Mouse (Mus musculus): ENCODE results near the gene Necap2. TPM values are rescaled to one million over a fixed set of nuclear protein-coding genes. Genes with fewer than 3 reads are reported as not detected.
A peak's percentile ranks its signal among the peaks of the same experiment; 100 is the strongest.

Necap2 gene
- 88.7 and 92.3 TPM in 2 replicates for polyA plus RNA-seq (2015; fragmentation: Nextera tagmentation; extraction: Ambion mirVana)

DNA sequence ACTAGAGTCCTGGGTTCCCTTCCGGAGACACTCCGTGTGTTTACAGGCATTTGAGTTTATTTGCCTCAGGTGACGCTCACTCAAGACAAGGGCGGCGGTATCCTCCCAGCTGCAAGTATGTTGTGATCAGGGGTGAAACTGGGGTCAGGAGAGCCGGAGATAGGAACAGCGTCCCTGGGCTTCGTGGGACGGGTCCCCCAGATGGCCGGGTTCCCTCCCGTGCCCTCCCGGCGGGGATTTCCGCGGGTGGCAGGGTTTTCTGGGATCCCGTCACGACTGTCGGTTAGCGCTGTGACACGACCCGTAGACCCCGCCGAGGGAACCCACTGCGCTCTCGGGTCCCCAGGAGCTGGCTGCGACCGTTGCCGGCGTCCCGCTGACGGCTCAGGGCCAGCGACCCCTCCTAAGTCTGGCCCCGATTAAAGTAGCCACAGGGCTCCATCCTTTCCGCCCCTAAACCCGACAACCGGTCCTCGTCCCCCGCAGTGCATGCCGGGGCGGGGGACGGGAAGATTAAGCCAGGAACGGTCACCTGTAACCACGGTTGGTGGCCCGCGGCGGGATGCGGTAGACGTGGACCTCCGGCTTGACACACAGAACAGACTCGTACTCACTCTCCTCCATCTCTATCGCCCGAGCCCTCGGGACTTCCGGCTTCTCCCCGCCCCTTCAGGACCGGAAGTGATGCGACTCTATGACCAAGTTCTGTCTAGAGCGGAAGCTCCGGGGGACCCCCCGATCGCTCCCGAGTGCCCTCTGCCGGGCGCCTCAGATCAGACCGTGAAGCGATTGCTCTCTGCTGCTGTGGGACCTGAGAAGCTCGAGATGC is at the start of gene Necap2:
Gene Necap2 (minus strand): TSS at position 677 of the 829 bp plus-strand sequence.
- Histone ChIP-seq H3K9me3 (peaks cover 3% of the 10 kb centered on the region; the same call in 1 of the 2 replicates), H3K27ac (peak within 1 kb of the TSS; percentile 15; the same call in 1 of the 2 replicates)
- peak; percentile 91 for ATAC-seq (ENCODE audit: low FRiP score, low read depth)

DNA sequence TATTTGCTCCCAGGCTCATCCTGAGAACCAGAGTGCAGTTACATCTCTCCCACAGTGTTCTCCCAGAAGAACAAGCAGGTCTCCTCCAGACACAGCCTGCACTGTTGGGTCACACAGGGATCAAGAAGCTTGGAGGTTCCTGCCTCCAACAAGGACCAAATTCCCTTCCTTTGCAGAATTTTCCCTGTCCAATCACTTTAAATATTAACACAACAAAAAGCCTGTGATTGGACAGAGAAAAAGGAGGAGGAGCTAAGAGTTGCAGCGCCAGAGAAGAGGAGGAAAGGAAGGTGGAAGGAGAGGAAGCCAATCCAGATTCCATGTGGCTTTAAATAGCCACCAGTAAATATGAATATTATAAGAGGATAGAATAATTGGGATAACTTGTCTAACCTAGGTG is 44.9 kb upstream of the Necap2 start:
- no peaks in the 10 kb centered on the region for H3K9me3 ChIP-seq
- no peaks in the 10 kb centered on the region for H3K27me3 ChIP-seq
- H3K4me1 ChIP-seq = peaks cover 12% of the 10 kb centered on the region
- peaks cover 18% of the 10 kb centered on the region for H3K36me3 ChIP-seq
- no peak overlapping the region; the same call in 1 of the 2 replicates for H3K27ac ChIP-seq
- no peak overlapping the region for H3K4me2 ChIP-seq (replicated peaks)
- no peak overlapping the region for H3K9ac ChIP-seq
- WGBS = 29% methylated on average over 1 of the region's 1 CpGs
- no peak for ATAC-seq (ENCODE audit: low FRiP score, low read depth)
- no peak overlapping the region for H3K4me3 ChIP-seq

More for the DNA sequence above, at the start of gene Necap2:
- H3K4me1 ChIP-seq = peaks cover 21% of the 10 kb centered on the region
- peaks cover 31% of the 10 kb centered on the region for H3K36me3 ChIP-seq
- H3K4me3 ChIP-seq = peak within 1 kb of the TSS; percentile 95
- WGBS = under 1% methylated on average over 67 of the region's 67 CpGs
- peak within 1 kb of the TSS; percentile 97 for H3K9ac ChIP-seq
- peak within 1 kb of the TSS; percentile 97 for H3K4me2 ChIP-seq (replicated peaks)
- no peaks in the 10 kb centered on the region for H3K27me3 ChIP-seq

DNA sequence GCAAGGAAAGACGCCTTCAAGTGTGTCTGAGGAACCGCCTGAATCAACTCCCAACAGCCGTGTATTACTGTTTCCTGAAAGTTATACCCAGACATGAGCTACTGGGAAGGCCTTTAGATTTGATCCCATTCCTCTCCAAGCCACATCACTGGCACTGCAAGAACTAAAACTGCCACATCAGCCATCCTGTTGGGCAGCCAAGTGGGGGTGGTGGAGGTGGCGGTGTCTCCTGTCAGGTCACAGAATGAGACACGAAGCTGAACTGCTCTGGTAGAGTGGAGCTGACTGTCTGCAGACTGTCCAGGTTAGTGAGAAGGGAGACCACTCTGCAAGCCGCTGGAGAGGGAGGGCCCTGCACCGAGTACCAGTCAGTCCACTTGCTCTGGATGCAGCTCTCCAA is 44.5 kb upstream of the Necap2 start:
- no peak overlapping the region for H3K4me3 ChIP-seq
- no peaks in the 10 kb centered on the region for H3K9me3 ChIP-seq
- H3K4me2 ChIP-seq (replicated peaks) = no peak overlapping the region
- H3K36me3 ChIP-seq = peaks cover 22% of the 10 kb centered on the region
- no peaks in the 10 kb centered on the region for H3K27me3 ChIP-seq
- no peak overlapping the region for H3K9ac ChIP-seq
- H3K4me1 ChIP-seq = peaks cover 12% of the 10 kb centered on the region
- no peak for ATAC-seq (ENCODE audit: low FRiP score, low read depth)
- H3K27ac ChIP-seq = no peak overlapping the region; the same call in 1 of the 2 replicates
- 80% methylated on average over 7 of the region's 7 CpGs for WGBS

DNA sequence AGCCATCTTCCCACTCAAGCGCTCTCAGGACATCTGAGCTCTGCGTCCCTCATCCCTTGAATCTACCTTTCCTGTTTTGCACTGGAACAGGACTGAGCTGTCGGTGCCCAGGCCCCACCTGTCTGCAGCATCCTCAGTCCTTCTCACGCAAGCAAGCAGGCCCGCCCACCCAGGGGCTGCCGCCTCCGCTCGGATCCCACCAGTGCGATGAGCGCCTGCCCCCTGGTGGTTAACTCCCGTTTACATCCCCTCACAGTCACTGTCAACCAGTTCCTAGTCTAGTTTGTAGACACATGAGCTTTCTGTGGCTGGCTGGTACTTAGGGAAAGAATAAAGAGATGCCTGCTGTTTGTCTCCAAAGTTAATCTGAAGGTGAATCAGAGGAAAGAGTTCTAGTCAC is 42.5 kb upstream of the Necap2 start:
- Histone ChIP-seq H3K9ac (no peak overlapping the region), H3K4me1 (peaks cover 10% of the 10 kb centered on the region), H3K4me3 (no peak overlapping the region), H3K27me3 (no peaks in the 10 kb centered on the region), H3K27ac (no peak overlapping the region), H3K4me2 (replicated peaks) (no peak overlapping the region), H3K36me3 (peaks cover 37% of the 10 kb centered on the region), H3K9me3 (no peaks in the 10 kb centered on the region)
- WGBS = 29% methylated on average over 11 of the region's 11 CpGs
- peak; percentile 55; the same call in 1 of the 2 replicates for ATAC-seq (ENCODE audit: low FRiP score, low read depth)

DNA sequence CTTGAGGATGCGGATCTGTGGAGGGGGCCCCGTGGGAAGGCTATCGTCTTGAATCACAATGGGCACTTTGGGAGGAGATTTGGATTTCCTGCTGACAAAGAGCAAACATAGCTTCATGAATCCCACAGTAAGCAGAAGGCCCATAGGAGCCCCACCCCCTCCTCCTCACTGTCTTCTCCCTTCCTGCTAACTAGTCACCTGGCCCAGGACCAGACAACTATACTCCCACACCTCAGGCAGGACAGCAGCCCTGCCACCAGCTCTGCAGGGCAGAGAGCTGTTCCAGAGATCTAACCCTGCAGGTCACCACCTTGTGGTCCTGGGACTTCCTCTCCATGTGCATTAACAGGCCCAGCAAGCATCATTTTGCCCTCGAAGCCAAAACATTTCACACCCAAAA is 40.5 kb upstream of the Necap2 start:
- Histone ChIP-seq H3K27ac (no peak overlapping the region), H3K36me3 (peaks cover 55% of the 10 kb centered on the region), H3K4me3 (no peak overlapping the region), H3K27me3 (no peaks in the 10 kb centered on the region), H3K9me3 (no peaks in the 10 kb centered on the region), H3K9ac (no peak overlapping the region), H3K4me1 (peaks cover 7% of the 10 kb centered on the region), H3K4me2 (replicated peaks) (no peak overlapping the region)
- ATAC-seq (ENCODE audit: low FRiP score, low read depth) = no peak
- WGBS = 82% methylated on average over 4 of the region's 4 CpGs

DNA sequence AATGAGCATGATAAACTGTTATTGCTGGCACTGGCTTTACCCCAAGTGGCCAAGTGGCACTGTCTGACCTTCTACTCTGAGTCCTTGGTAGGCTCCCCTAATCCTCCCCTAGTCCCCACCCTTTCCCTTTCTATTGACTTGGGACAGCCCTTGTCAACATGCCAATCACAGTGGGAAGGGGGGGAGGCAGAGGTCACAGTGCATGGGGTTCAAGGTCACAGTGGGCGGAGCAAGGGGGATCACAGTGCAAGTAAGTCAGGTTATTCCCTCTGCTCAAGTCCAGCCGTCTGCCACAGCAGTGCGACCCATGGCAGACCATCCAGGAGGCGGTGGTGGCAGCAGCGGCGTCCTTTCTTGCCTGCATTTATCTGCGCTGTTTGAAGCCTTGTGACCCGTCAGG is 37.2 kb upstream of the Necap2 start:
- Histone ChIP-seq H3K4me1 (0 out of 2 replicates have a peak, but pooled peaks cover under 1% of the 10 kb centered on the region), H3K9ac (no peak overlapping the region), H3K27ac (no peak overlapping the region), H3K4me3 (no peak overlapping the region), H3K4me2 (replicated peaks) (no peak overlapping the region), H3K27me3 (no peaks in the 10 kb centered on the region), H3K36me3 (peaks cover 81% of the 10 kb centered on the region), H3K9me3 (peaks cover 4% of the 10 kb centered on the region; the same call in 1 of the 2 replicates)
- WGBS = 94% methylated on average over 8 of the region's 8 CpGs
- ATAC-seq (ENCODE audit: low FRiP score, low read depth) = no peak

DNA sequence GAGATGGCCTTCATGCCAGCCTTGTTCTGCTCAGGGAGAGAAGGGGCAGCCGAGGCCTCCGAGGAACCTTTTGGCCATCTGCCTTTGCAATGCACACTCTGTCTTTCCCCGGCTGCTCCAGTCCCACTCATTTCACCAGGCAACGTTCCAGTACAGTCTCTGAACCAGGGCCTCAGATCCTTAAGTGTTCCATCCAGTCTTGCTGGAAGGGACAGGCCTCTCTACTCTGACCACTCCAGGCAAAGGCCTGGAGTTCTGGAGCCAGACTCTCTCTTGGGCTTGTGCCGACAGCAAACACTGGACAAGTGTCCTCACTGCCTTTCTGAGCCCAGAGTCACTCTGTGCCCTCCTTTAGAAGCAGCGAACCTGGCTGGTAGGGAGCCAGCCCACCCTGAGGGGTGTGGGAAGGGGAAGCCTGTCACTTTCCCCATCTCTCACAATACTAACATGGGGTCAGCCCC is 36.4 kb upstream of the Necap2 start:
- no peak overlapping the region for H3K27ac ChIP-seq
- no peak overlapping the region for H3K9ac ChIP-seq
- no peak overlapping the region for H3K4me3 ChIP-seq
- 87% methylated on average over 6 of the region's 6 CpGs for WGBS
- ATAC-seq (ENCODE audit: low FRiP score, low read depth) = no peak
- peaks cover 88% of the 10 kb centered on the region for H3K36me3 ChIP-seq
- no peaks in the 10 kb centered on the region for H3K27me3 ChIP-seq
- H3K9me3 ChIP-seq = peaks cover 6% of the 10 kb centered on the region; the same call in 1 of the 2 replicates
- H3K4me2 ChIP-seq (replicated peaks) = no peak overlapping the region
- no peaks in the 10 kb centered on the region for H3K4me1 ChIP-seq

DNA sequence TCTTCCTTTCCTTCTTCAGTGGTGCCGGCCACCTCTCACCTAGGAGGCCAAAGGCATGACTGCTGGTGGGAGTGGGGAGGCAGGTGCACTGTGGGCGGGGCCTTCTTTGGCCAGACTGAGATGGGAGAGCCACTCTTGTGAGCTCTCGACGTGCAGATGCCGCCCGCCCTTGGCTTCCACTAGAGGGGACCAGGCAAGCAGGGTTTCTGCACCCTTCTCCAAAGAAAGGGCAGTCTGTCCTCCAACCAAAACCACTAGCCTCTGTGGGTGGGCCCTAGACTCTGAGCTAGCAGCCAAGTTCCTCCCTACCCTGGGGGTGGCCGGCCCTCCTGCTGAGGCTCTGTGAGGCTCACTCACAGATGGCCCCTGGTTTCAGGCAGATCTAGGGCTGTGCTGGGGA is 35.7 kb upstream of the Necap2 start:
- Histone ChIP-seq H3K36me3 (peaks cover 88% of the 10 kb centered on the region), H3K4me3 (no peak overlapping the region), H3K9ac (no peak overlapping the region), H3K9me3 (peaks cover 6% of the 10 kb centered on the region; the same call in 1 of the 2 replicates), H3K4me1 (no peaks in the 10 kb centered on the region), H3K27ac (no peak overlapping the region), H3K27me3 (no peaks in the 10 kb centered on the region), H3K4me2 (replicated peaks) (no peak overlapping the region)
- ATAC-seq (ENCODE audit: low FRiP score, low read depth) = peak; percentile 49; the same call in 1 of the 2 replicates
- 78% methylated on average over 7 of the region's 7 CpGs for WGBS

DNA sequence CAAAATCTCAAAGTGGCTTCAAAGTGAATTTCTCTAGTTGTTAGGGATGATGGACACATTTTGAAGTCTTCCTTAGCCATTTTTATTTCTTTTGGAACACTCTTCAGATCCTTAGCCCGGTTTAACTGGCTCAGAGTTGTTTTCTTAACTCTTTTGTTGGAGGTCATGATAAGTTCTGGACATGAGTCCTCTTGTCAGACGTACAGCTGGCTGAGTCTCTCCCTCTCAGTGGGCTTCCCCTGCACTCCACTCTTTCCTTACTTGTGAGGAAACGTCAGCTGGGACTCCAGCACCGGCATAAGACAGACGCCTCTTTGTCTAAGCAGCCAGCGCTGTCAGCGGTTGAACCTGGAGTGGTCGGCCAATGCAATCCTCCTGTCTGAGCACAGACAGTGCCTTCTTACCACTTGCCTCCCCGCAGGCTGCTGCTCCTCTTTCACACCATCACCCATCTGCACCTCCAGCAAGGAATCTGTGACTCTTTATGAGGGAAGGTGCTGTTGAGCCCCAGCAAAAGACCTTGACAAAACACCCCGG is 30.1 kb upstream of the Necap2 start:
- Histone ChIP-seq H3K4me2 (replicated peaks) (no peak overlapping the region), H3K9ac (no peak overlapping the region), H3K9me3 (peaks cover 6% of the 10 kb centered on the region; the same call in 1 of the 2 replicates), H3K36me3 (peaks cover 36% of the 10 kb centered on the region), H3K27me3 (no peaks in the 10 kb centered on the region), H3K4me3 (no peak overlapping the region), H3K27ac (peak overlapping the region; percentile 53; the same call in 1 of the 2 replicates), H3K4me1 (no peaks in the 10 kb centered on the region)
- no peak for ATAC-seq (ENCODE audit: low FRiP score, low read depth)
- WGBS = 51% methylated on average over 10 of the region's 10 CpGs

DNA sequence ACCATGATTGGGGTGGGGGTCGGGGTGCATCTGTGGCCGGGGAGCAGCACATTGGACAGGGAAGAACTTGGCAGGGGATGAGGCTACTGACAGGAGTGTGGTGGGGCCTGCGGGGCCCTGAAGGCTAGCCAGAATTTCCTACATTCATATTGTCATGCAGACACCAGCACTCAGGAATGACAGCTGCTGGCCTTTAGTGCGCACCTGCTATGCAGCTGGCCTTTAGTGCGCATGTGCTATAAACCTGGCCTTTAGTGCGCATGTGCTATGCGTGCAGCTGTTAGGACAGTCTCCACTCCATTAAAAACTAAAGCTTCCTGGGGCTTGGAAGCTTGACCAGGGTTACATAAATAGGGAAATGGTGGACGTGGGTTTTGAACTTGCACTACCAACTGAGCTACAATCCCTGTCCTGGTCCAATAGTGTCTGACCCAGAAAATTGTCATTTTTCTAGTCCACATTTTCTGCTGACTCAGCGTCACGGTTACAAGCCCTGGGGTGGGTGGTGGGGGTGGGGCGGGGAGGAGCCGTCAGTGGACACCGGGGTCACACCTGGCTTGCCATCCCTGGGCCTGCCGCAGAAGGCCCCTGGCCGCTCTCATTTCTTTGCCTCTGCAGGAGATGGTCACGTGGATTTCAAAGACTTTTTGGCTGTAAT is 28.5 kb upstream of the Necap2 start:
- no peak overlapping the region for H3K4me2 ChIP-seq (replicated peaks)
- WGBS = 77% methylated on average over 16 of the region's 16 CpGs
- no peak overlapping the region for H3K4me3 ChIP-seq
- H3K27ac ChIP-seq = no peak overlapping the region
- H3K27me3 ChIP-seq = no peaks in the 10 kb centered on the region
- no peak for ATAC-seq (ENCODE audit: low FRiP score, low read depth)
- H3K9me3 ChIP-seq = peaks cover 9% of the 10 kb centered on the region; the same call in 1 of the 2 replicates
- no peaks in the 10 kb centered on the region for H3K4me1 ChIP-seq
- H3K9ac ChIP-seq = no peak overlapping the region
- peaks cover 20% of the 10 kb centered on the region for H3K36me3 ChIP-seq

DNA sequence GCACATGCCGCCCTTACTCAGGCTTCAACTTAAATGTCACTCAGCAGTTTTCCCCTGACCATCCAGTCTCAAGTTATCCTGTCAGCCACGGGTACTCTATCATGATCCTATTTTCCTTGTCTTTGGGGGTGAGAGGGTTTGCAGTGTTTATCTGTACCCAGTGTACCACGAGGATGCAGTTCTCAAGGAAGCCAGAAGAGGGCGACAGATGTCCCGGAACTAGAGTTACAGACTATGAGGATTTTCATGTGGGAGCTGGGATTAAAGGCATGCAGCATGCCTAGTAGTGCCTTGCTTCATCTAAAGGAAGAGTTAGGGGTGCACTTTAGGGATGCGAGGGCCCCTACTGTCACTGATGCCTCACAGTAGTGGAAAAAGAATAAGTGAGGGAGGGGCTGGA is 23.7 kb upstream of the Necap2 start:
- Histone ChIP-seq H3K4me2 (replicated peaks) (no peak overlapping the region), H3K27ac (no peak overlapping the region), H3K27me3 (no peaks in the 10 kb centered on the region), H3K9ac (no peak overlapping the region), H3K36me3 (no peaks in the 10 kb centered on the region), H3K9me3 (0 out of 2 replicates have a peak, but pooled peaks cover 3% of the 10 kb centered on the region), H3K4me1 (peaks cover 1% of the 10 kb centered on the region; the same call in 1 of the 2 replicates), H3K4me3 (no peak overlapping the region)
- 66% methylated on average over 6 of the region's 6 CpGs for WGBS
- ATAC-seq (ENCODE audit: low FRiP score, low read depth) = no peak

DNA sequence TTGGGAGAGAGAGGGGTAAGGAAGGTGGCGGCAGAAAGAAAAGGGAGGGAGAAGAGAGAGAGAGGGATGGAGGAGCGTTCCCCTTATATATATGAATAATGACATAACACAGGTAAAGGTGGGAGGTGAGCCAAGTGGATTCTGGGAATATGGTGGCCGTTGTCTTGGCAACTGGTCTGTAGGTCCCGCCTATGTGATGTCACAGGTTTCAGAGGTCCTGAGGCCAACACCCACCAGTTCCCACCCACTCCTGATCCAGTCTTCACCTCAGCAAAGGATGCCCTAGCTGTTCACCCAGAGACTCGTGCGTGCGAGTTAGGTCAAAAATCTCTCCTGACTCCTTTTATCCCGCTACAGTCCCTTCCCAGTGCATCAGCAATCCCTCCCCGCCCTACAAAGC is 23.1 kb upstream of the Necap2 start:
- no peaks in the 10 kb centered on the region for H3K36me3 ChIP-seq
- H3K4me1 ChIP-seq = peaks cover 3% of the 10 kb centered on the region; the same call in 1 of the 2 replicates
- H3K27me3 ChIP-seq = no peaks in the 10 kb centered on the region
- H3K9me3 ChIP-seq = 0 out of 2 replicates have a peak, but pooled peaks cover 3% of the 10 kb centered on the region
- no peak overlapping the region for H3K27ac ChIP-seq
- H3K9ac ChIP-seq = no peak overlapping the region
- 95% methylated on average over 9 of the region's 9 CpGs for WGBS
- ATAC-seq (ENCODE audit: low FRiP score, low read depth) = no peak
- H3K4me2 ChIP-seq (replicated peaks) = no peak overlapping the region
- H3K4me3 ChIP-seq = no peak overlapping the region

Measured in limb, embryonic 13.5 days (tissue).